Mouse (Mus musculus) cortical plate, adult 2 months (tissue): ENCODE measurements around the gene Vapa. TPM values are rescaled to one million over a fixed set of nuclear protein-coding genes. Genes with fewer than 3 reads are reported as not detected.

Experiments used
- H3K27ac ChIP-seq: fragments of 200-500 bp; 2 replicates; pipeline ENCODE4 v1.5.1; 2012; ENCODE audit warnings: low read length, control low read depth, inconsistent platforms; ENCODE audit not compliant: insufficient read depth
- H3K4me1 ChIP-seq: fragments of 200-500 bp; 2 replicates; pipeline ENCODE4 v1.6.1; 2011; ENCODE audit warnings: low read length; ENCODE audit not compliant: control insufficient read depth, insufficient read depth
- H3K4me3 ChIP-seq: fragments of 200-500 bp; 2 replicates; pipeline ENCODE4 v1.5.1; 2011; ENCODE audit warnings: mild to moderate bottlenecking, low read length, control low read depth; ENCODE audit not compliant: insufficient read depth
- CTCF ChIP-seq: fragments of 200-500 bp; IDR thresholded peaks from 2 replicates; pipeline ENCODE4 v1.5.1; 2011; ENCODE audit warnings: mild to moderate bottlenecking, control low read depth, low read length; ENCODE audit not compliant: insufficient read depth; ENCODE audit errors: extremely low read depth
- POLR2A ChIP-seq: fragments of 200-500 bp; IDR thresholded peaks from 2 replicates; pipeline ENCODE4 v1.6.1; 2011; ENCODE audit warnings: mild to moderate bottlenecking, low read length, control low read depth; ENCODE audit not compliant: insufficient read depth; ENCODE audit errors: extremely low read depth
- polyA plus RNA-seq: library from polyadenylated mRNA; depleted of rRNA; stranded (reverse); fragments of >200 nt; gene quantifications from 2 replicates; pipeline ENCODE4 v1.2.3, GENCODE M21; 2012

Vapa gene
- polyA plus RNA-seq, 1 experiment: 84.1 TPM

- TF ChIP-seq CTCF (no peak), POLR2A (no peak)
- Histone ChIP-seq H3K4me3 (no peak overlapping the region), H3K4me1 (no peaks in the 10 kb centered on the region), H3K27ac (no peak overlapping the region)
Observed at GRCm38 (mm10) chr17:65626301-65626700, 12.9 kb upstream of the Vapa start.

DNA sequence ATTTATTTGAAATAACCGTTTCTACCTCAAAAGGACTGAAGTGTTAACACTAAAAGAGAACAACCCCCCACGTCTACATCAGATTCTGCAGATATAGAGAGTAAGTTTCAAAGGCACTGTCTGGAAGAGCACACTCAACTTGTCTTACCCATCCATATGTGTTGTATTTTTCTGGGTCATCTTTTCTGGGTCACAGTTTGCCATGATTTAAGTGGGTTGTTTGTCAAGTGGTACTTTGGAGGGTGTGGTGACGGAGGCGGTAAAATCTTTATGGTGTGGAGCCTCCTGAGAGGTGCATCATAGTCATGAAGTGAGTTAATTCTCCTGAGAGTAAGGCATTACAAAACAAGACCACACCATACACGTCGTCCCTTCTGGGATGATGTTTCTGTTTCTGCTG is 12.2 kb upstream of the Vapa start:
- H3K4me1 ChIP-seq: no peaks in the 10 kb centered on the region
- H3K4me3 ChIP-seq: no peak overlapping the region
- H3K27ac ChIP-seq: no peak overlapping the region
- TF ChIP-seq POLR2A: no peak
- TF ChIP-seq CTCF: no peak

- Histone ChIP-seq H3K4me3 (no peak overlapping the region), H3K27ac (no peak overlapping the region), H3K4me1 (no peaks in the 10 kb centered on the region)
- no peak for TF ChIP-seq POLR2A
- TF ChIP-seq CTCF: no peak
Observed at GRCm38 (mm10) chr17:65623130-65623529, 9.8 kb upstream of the Vapa start.

DNA sequence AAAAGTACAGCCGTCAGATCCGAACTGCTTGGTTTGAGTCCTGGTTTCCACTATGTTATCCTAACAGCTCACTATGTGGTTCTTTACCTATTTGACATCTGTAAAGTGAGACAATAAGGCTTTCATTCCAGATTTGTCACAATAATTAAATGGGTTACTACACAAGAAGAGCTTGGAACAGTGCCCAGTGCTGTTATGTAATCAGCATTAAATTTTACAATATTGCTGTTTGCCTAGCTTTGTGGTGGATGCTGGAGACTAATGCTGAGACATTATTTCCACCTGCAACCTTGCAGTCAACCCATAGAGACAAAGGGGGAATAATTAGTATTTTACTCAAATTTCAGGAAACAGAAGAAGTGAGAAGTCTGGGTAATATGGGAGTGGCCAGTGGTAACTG is 5.1 kb upstream of the Vapa start:
- H3K4me1 ChIP-seq: no peaks in the 10 kb centered on the region
- no peak overlapping the region for H3K4me3 ChIP-seq
- TF ChIP-seq CTCF (no peak), POLR2A (no peak)
- H3K27ac ChIP-seq: no peak overlapping the region

DNA sequence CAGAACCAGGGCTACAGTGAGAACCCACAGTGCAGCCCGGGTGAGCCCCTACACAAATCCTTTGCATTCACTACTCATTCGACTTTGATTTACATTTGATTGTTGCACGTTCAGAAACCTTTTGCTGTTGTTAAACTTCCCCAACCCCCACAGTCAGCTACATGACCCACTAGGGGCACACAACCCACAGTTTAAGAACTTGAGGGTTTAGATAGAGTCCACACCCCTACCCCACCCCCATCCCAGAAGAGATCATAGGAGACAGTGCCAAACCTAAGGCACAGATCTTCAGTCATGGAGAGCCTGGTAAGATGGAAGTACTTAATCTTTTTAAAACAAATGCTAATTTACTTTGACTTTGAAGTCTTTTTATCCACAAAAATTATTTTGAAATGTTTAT is 2.3 kb upstream of the Vapa start:
- Histone ChIP-seq H3K4me3 (no peak overlapping the region), H3K4me1 (no peaks in the 10 kb centered on the region), H3K27ac (no peak overlapping the region)
- TF ChIP-seq POLR2A: no peak
- TF ChIP-seq CTCF: no peak

GRCm38 (mm10) chr17:65614431-65614830 is 1.1 kb upstream of the Vapa start:
- no peak for TF ChIP-seq POLR2A
- no peak for TF ChIP-seq CTCF

DNA sequence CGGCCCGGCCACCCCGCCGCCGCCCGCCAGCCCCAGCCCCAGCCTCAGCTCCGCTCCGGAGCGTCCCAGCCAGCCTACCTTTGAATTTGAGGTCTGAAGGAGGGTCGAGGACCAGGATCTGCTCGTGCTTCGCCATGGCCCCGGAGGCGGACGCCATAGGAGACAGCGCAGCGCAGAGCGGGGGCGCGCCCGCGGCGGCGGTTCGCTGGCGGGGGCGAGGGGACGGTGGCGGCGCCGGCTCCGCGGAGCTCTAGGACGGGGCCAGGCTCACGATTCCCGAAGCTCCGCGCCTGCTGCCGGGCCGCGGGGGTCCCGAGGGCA is 253 bp downstream of the Vapa start:
- peak overlapping the region; percentile 98 for H3K27ac ChIP-seq
- peak overlapping the region; percentile 72 for H3K4me3 ChIP-seq
- no peak for TF ChIP-seq CTCF
- no peak for TF ChIP-seq POLR2A

More at GRCm38 (mm10) chr17:65614431-65614830, 1.1 kb upstream of the Vapa start:
- Histone ChIP-seq H3K4me1 (peaks cover 4% of the 10 kb centered on the region), H3K4me3 (peak overlapping the region; percentile 72), H3K27ac (peak overlapping the region; percentile 98)

DNA sequence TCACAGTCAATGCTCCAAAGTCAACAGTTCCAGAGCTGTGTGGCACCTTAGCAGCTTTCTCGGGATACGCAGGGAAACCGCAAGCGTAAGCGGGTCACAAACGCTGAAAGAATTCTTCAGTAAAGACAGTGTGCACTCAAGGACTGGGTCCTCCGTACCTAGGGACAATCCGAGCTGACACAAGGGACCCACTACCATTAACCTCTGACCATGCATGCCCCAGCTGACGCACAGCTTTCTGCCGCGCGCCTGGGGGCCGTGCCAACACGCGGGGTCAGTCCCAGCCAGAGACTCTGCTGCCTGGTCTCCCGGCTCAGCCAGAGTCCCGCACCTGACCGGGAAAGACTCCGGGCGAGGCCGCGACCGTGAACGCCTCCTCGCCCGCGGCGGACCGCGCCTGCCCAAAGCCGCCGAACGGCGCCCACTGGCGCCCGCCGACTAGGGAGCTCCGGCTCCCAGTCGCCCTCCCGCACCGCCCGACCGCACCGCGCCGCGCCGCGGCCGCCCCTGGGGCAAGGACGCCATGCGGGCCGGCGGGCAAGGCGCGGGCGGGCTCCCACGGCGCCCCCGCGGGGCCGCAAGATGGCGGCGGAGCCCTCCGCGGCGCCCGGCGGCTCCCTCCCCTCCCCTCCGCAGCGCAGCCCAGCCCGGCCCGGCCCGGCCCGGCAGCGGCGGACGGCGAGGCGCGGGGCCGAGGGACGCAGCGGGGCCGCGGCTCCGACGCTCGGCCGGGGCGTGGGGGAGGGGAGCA is 789 bp downstream of the Vapa start:
- TF ChIP-seq CTCF (no peak), POLR2A (no peak)
- peak overlapping the region; percentile 98 for H3K27ac ChIP-seq
- peaks cover 13% of the 10 kb centered on the region for H3K4me1 ChIP-seq
- H3K4me3 ChIP-seq: peak overlapping the region; percentile 72

More for the DNA sequence above, 253 bp downstream of the Vapa start:
- peaks cover 9% of the 10 kb centered on the region for H3K4me1 ChIP-seq

- Histone ChIP-seq H3K4me3 (peak overlapping the region; percentile 72; the same call in 1 of the 2 replicates), H3K4me1 (peaks cover 16% of the 10 kb centered on the region), H3K27ac (no peak overlapping the region)
- TF ChIP-seq CTCF (no peak), POLR2A (no peak)
Observed at GRCm38 (mm10) chr17:65611721-65612120, 1.6 kb downstream of the Vapa start.

- TF ChIP-seq POLR2A (no peak), CTCF (no peak)
- no peak overlapping the region for H3K27ac ChIP-seq
- H3K4me1 ChIP-seq: peaks cover 18% of the 10 kb centered on the region
- no peak overlapping the region for H3K4me3 ChIP-seq
Observed at GRCm38 (mm10) chr17:65608743-65609142, 4.6 kb downstream of the Vapa start.
